Mouse (Mus musculus) small intestine, adult 2 months (tissue): ENCODE results near the gene Atf7. TPM values are rescaled to one million over a fixed set of nuclear protein-coding genes. Genes with fewer than 3 reads are reported as not detected.
"Not testable (repeated sequence)": the region's sequence is repeated elsewhere in the genome, so short reads cannot be mapped to it uniquely, and the experiment has no call there.

Experiments used
- H3K27ac ChIP-seq: fragments of 200-500 bp; 2 replicates; pipeline ENCODE4 v1.5.1; 2012; ENCODE audit warnings: low read depth, low read length, control low read depth, inconsistent platforms; ENCODE audit not compliant: insufficient read depth
- H3K27me3 ChIP-seq: fragments of 200-500 bp; 2 replicates; pipeline ENCODE4 v1.6.1; 2012; ENCODE audit warnings: mild to moderate bottlenecking, moderate library complexity, low read length, inconsistent platforms; ENCODE audit not compliant: control insufficient read depth, insufficient read depth
- H3K36me3 ChIP-seq: fragments of 200-500 bp; 2 replicates; pipeline ENCODE4 v1.6.1; 2012; ENCODE audit warnings: mild to moderate bottlenecking, low read length, control low read depth, inconsistent platforms; ENCODE audit not compliant: control insufficient read depth, insufficient read depth
- H3K4me1 ChIP-seq: fragments of 200-500 bp; 2 replicates; pipeline ENCODE4 v1.6.1; 2012; ENCODE audit warnings: low read length, inconsistent platforms, mixed read lengths; ENCODE audit not compliant: control insufficient read depth, insufficient read depth, insufficient read length
- H3K4me3 ChIP-seq: fragments of 200-500 bp; 2 replicates; pipeline ENCODE4 v1.5.1; 2012; ENCODE audit warnings: low read depth, mild to moderate bottlenecking, control low read depth, inconsistent platforms, low read length, moderate library complexity
- CTCF ChIP-seq: fragments of 200-500 bp; IDR thresholded peaks from 2 replicates; pipeline ENCODE4 v1.5.1; 2012; ENCODE audit warnings: low read depth, mild to moderate bottlenecking, control low read depth, inconsistent platforms, low read length, moderate library complexity, mixed read lengths; ENCODE audit not compliant: insufficient replicate concordance, insufficient read length; ENCODE audit errors: extremely low read depth
- POLR2A ChIP-seq: fragments of 200-500 bp; IDR thresholded peaks from 2 replicates; pipeline ENCODE4 v1.6.1; 2012; ENCODE audit warnings: low read depth, mild to moderate bottlenecking, control low read depth, inconsistent platforms, low read length, moderate library complexity
- WGBS: fragments of 180-500 bp; shearing (Covaris S2); methylation state at CpG from one replicate; pipeline ENCODE4 v1.1.7; 2018; 5-methylcytosine and 5-hydroxymethylcytosine counted together
- polyA plus RNA-seq: library from polyadenylated mRNA; depleted of rRNA; stranded (reverse); fragments of >200 nt; gene quantifications from 2 replicates; pipeline ENCODE4 v1.2.3, GENCODE M21; 2012

The Atf7 gene
- polyA plus RNA-seq, 1 experiment: 38.6 TPM

- H3K27ac ChIP-seq: no peak overlapping the region
- TF ChIP-seq CTCF (no peak), POLR2A (no peak)
- H3K4me3 ChIP-seq: no peak overlapping the region
- WGBS: 60% methylated on average over 8 of the region's 8 CpGs
- H3K36me3 ChIP-seq: peaks cover 23% of the 10 kb centered on the region
- H3K4me1 ChIP-seq: peaks cover 9% of the 10 kb centered on the region
- H3K27me3 ChIP-seq: peaks cover 6% of the 10 kb centered on the region
These were observed 44.3 kb upstream of the Atf7 start for GRCm38 (mm10) chr15:102669571-102669970.

GRCm38 (mm10) chr15:102665494-102665893 lies 40.2 kb upstream of the Atf7 start:
- H3K27me3 ChIP-seq: no peaks in the 10 kb centered on the region
- no peak overlapping the region for H3K27ac ChIP-seq
- 24% methylated on average over 4 of the region's 4 CpGs for WGBS
- 0 out of 2 replicates have a peak, but pooled peaks cover 3% of the 10 kb centered on the region for H3K4me1 ChIP-seq
- peaks cover 50% of the 10 kb centered on the region for H3K36me3 ChIP-seq
- TF ChIP-seq CTCF (peak; percentile 70; the same call in 1 of the 2 replicates), POLR2A (no peak)
- no peak overlapping the region for H3K4me3 ChIP-seq

- 86% methylated on average over 8 of the region's 8 CpGs for WGBS
- TF ChIP-seq CTCF: no peak
- TF ChIP-seq POLR2A: no peak
- H3K27ac ChIP-seq: no peak overlapping the region
- H3K4me3 ChIP-seq: no peak overlapping the region
- H3K27me3 ChIP-seq: no peaks in the 10 kb centered on the region
- no peaks in the 10 kb centered on the region; the same call in 1 of the 2 replicates for H3K4me1 ChIP-seq
- H3K36me3 ChIP-seq: peaks cover 52% of the 10 kb centered on the region
These were observed 38.6 kb upstream of the Atf7 start for GRCm38 (mm10) chr15:102663825-102664224.

GRCm38 (mm10) chr15:102662601-102663000 lies 37.3 kb upstream of the Atf7 start:
- not testable (repeated sequence) for H3K4me1 ChIP-seq, H3K27ac ChIP-seq, H3K27me3 ChIP-seq, H3K4me3 ChIP-seq
- WGBS: 50% methylated on average over 1 of the region's 2 CpGs
- peaks cover 52% of the 10 kb centered on the region for H3K36me3 ChIP-seq

- H3K4me3 ChIP-seq: no peak overlapping the region
- H3K36me3 ChIP-seq: peaks cover 16% of the 10 kb centered on the region
- H3K27ac ChIP-seq: peak overlapping the region; percentile 31; the same call in 1 of the 2 replicates
- TF ChIP-seq CTCF (no peak), POLR2A (no peak)
- 37% methylated on average over 3 of the region's 3 CpGs for WGBS
- H3K4me1 ChIP-seq: no peaks in the 10 kb centered on the region; the same call in 1 of the 2 replicates
- no peaks in the 10 kb centered on the region for H3K27me3 ChIP-seq
These were observed 32.7 kb upstream of the Atf7 start for GRCm38 (mm10) chr15:102657926-102658381.

- Histone ChIP-seq H3K4me3 (no peak overlapping the region), H3K4me1 (no peaks in the 10 kb centered on the region; the same call in 1 of the 2 replicates), H3K27me3 (no peaks in the 10 kb centered on the region), H3K27ac (peak overlapping the region; percentile 75), H3K36me3 (peaks cover 7% of the 10 kb centered on the region)
- TF ChIP-seq POLR2A: no peak
- no peak for TF ChIP-seq CTCF
- 5% methylated on average over 4 of the region's 4 CpGs for whole genome bisulfite sequencing
These were observed 31.4 kb upstream of the Atf7 start for GRCm38 (mm10) chr15:102656658-102657057.

GRCm38 (mm10) chr15:102651928-102652660 lies 26.8 kb upstream of the Atf7 start:
- not testable (repeated sequence) for H3K27ac ChIP-seq, H3K4me3 ChIP-seq, H3K27me3 ChIP-seq, H3K4me1 ChIP-seq, H3K36me3 ChIP-seq
- 76% methylated on average over 9 of the region's 9 CpGs for WGBS

- TF ChIP-seq CTCF (no peak), POLR2A (no peak)
- Histone ChIP-seq H3K36me3 (no peaks in the 10 kb centered on the region), H3K4me1 (no peaks in the 10 kb centered on the region), H3K4me3 (no peak overlapping the region), H3K27ac (no peak overlapping the region), H3K27me3 (no peaks in the 10 kb centered on the region)
- WGBS: 83% methylated on average over 3 of the region's 3 CpGs
These were observed 25.8 kb upstream of the Atf7 start for GRCm38 (mm10) chr15:102651107-102651506.
